Mouse (Mus musculus) ES-CJ7 (cell line): Measurements from ENCODE around the gene Upk2.
A peak's percentile ranks its signal among the peaks of the same experiment; 100 is the strongest.
"Not testable (repeated sequence)": the region's sequence is repeated elsewhere in the genome, so short reads cannot be mapped to it uniquely, and the experiment has no call there.

Source experiments
- DNase-seq: peaks from one replicate; pipeline ENCODE4 v3.0.0; 2011; ENCODE audit warnings: low read depth, low spot score

The Upk2 gene

GRCm38 (mm10) chr9:44408693-44409092 is 46.1 kb downstream of the Upk2 start:
- DNase-seq: not testable (repeated sequence)

- no peak for DNase-seq
Measured at GRCm38 (mm10) chr9:44407752-44408097, 47.1 kb downstream of the Upk2 start.

- DNase-seq: peak; percentile 95
Measured at GRCm38 (mm10) chr9:44406906-44407751, 47.6 kb downstream of the Upk2 start, which contains the start of the genes Rps25 and Trappc4. Gene Rps25, plus strand, starts transcription at chr9:44407139. Gene Trappc4, minus strand, starts transcription at chr9:44407600.

- no peak for DNase-seq
Measured at GRCm38 (mm10) chr9:44405011-44405410, 49.8 kb downstream of the Upk2 start.
